8 mouse cellular contexts compared by ENCODE assay signal in the genomic region with DNA sequence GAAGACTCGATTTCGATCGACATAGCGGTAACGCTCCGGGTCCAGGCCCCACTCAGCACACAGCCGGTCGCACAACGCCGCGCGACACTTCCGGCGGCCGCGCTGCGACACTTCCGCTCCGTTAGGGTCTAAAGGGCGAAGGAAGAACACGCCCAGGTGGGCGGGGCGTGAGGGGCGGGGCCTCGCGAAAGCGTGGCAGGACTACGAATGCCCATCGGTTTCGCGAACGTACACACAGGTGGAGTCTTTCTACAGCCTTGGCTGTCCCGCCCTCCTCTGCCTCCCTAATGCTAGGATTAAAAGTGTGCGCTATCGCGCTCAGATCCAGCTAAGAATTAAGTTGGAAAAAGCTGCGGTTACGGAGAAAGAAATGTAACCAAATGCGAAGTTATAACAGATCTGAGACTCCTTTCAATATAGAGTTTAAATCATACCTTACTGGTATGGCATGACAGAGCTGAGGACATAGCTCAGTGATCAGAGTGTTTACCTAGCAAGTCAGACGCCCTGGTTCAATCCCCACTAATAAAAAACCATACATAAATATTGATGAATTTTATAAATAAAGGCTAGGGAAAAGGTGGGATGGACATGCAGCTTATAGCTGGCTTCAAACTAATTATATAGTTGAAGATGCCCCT. TPM values are rescaled to one million over a fixed set of nuclear protein-coding genes. Genes with fewer than 3 reads are reported as not detected.
DNase-seq lines count a peak whose midpoint lies in the region; ATAC-seq lines count a peak whose summit lies in the region.

Smu1 (minus strand) TSS at position 144 of the 641 bp plus-strand sequence.

- peak within 1 kb of the TSS; percentile 99 for H3K4me3 ChIP-seq in forebrain, embryonic 11.5 days (ENCODE audit: low read depth, low read length)
- peak within 1 kb of the TSS; percentile 93 for H3K4me3 ChIP-seq in heart, embryonic 16.5 days (ENCODE audit: low read length)
- H3K4me3 ChIP-seq in liver, embryonic 15.5 days (replicated peaks), result peak within 1 kb of the TSS; percentile 94
- H3K4me3 ChIP-seq in neural tube, embryonic 12.5 days, result peak within 1 kb of the TSS; percentile 82

- H3K9me3 ChIP-seq in forebrain, embryonic 11.5 days (ENCODE audit: control insufficient read depth, low read length), result no peaks in the 10 kb centered on the region
- H3K9me3 ChIP-seq in heart, embryonic 16.5 days (replicated peaks; ENCODE audit: control insufficient read depth, low read length), result no peaks in the 10 kb centered on the region
- H3K9me3 ChIP-seq in liver, embryonic 15.5 days (replicated peaks), result no peaks in the 10 kb centered on the region
- H3K9me3 ChIP-seq in neural tube, embryonic 12.5 days, result no peaks in the 10 kb centered on the region

- peak within 1 kb of the TSS; percentile 87 for H3K9ac ChIP-seq in forebrain, embryonic 11.5 days (ENCODE audit: low read length)
- peak within 1 kb of the TSS; percentile 89 for H3K9ac ChIP-seq in heart, embryonic 16.5 days (ENCODE audit: low read length)
- H3K9ac ChIP-seq in liver, embryonic 15.5 days, result peak within 1 kb of the TSS; percentile 81
- H3K9ac ChIP-seq in neural tube, embryonic 12.5 days, result peak within 1 kb of the TSS; percentile 86

- H3K36me3 ChIP-seq in forebrain, embryonic 11.5 days (ENCODE audit: control insufficient read depth, insufficient read depth, low read length), result peaks cover 5% of the 10 kb centered on the region; the same call in 1 of the 2 replicates
- H3K36me3 ChIP-seq in heart, embryonic 16.5 days (ENCODE audit: control insufficient read depth, insufficient read depth), result peaks cover 16% of the 10 kb centered on the region
- H3K36me3 ChIP-seq in liver, embryonic 15.5 days (replicated peaks), result peaks cover 31% of the 10 kb centered on the region
- H3K36me3 ChIP-seq in neural tube, embryonic 12.5 days, result peaks cover 26% of the 10 kb centered on the region

- no peaks in the 10 kb centered on the region for H3K4me1 ChIP-seq in forebrain, embryonic 11.5 days (replicated peaks; ENCODE audit: control insufficient read depth, insufficient read depth, low read length)
- H3K4me1 ChIP-seq in heart, embryonic 16.5 days (ENCODE audit: control insufficient read depth, insufficient read depth, low read length), result peaks cover 2% of the 10 kb centered on the region; the same call in 1 of the 2 replicates
- peaks cover 19% of the 10 kb centered on the region for H3K4me1 ChIP-seq in liver, embryonic 15.5 days (replicated peaks)
- peaks cover 2% of the 10 kb centered on the region; the same call in 1 of the 2 replicates for H3K4me1 ChIP-seq in neural tube, embryonic 12.5 days

- no peaks in the 10 kb centered on the region; the same call in 1 of the 2 replicates for H3K27me3 ChIP-seq in forebrain, embryonic 11.5 days (ENCODE audit: control insufficient read depth, insufficient read depth, low read length)
- H3K27me3 ChIP-seq in heart, embryonic 16.5 days (ENCODE audit: control insufficient read depth, insufficient read depth, low read length), result no peaks in the 10 kb centered on the region
- H3K27me3 ChIP-seq in liver, embryonic 15.5 days, result no peaks in the 10 kb centered on the region
- H3K27me3 ChIP-seq in neural tube, embryonic 12.5 days (replicated peaks), result no peaks in the 10 kb centered on the region; the same call in 1 of the 2 replicates

- ATAC-seq in forebrain, embryonic 11.5 days (replicated peaks; ENCODE audit: low FRiP score), result peak; percentile 99
- ATAC-seq in heart, embryonic 16.5 days (replicated peaks; ENCODE audit: extremely low read depth, insufficient read depth, low FRiP score), result peak; percentile 96
- peak; percentile 96 for ATAC-seq in liver, embryonic 15.5 days (ENCODE audit: insufficient read depth)
- peak; percentile 98 for ATAC-seq in neural tube, embryonic 12.5 days (ENCODE audit: low FRiP score, low read depth)

- peak within 1 kb of the TSS; percentile 70 for H3K4me2 ChIP-seq in forebrain, embryonic 11.5 days (ENCODE audit: low read depth, low read length, severe bottlenecking)
- H3K4me2 ChIP-seq in heart, embryonic 16.5 days (ENCODE audit: low read depth, low read length), result peak within 1 kb of the TSS; percentile 68
- peak within 1 kb of the TSS; percentile 80 for H3K4me2 ChIP-seq in liver, embryonic 15.5 days
- peak within 1 kb of the TSS; percentile 62 for H3K4me2 ChIP-seq in neural tube, embryonic 12.5 days (replicated peaks)

- 0% methylated on average over 40 of the region's 40 CpGs for WGBS in forebrain, embryonic 11.5 days
- under 1% methylated on average over 40 of the region's 40 CpGs for WGBS in heart, embryonic 16.5 days
- 1% methylated on average over 40 of the region's 40 CpGs for WGBS in liver, embryonic 15.5 days (ENCODE audit: insufficient replicate concordance)
- WGBS in neural tube, embryonic 12.5 days, result under 1% methylated on average over 40 of the region's 40 CpGs

- no peak within 1 kb of the TSS for H3K27ac ChIP-seq in forebrain, embryonic 11.5 days (ENCODE audit: low read depth, low read length)
- peak within 1 kb of the TSS; percentile 52; the same call in 1 of the 2 replicates for H3K27ac ChIP-seq in heart, embryonic 16.5 days (ENCODE audit: low read length)
- H3K27ac ChIP-seq in liver, embryonic 15.5 days (replicated peaks), result peak within 1 kb of the TSS; percentile 84
- H3K27ac ChIP-seq in neural tube, embryonic 12.5 days, result no peak within 1 kb of the TSS

- DNase-seq in CD8-positive naive resting alpha-beta T cell, adult 2 months (ENCODE audit: low read depth in 2 of 2, low spot score in 2 of 2), result peak; percentile 94 to 96
- DNase-seq in c-Kit-positive CD71-negative TER-119-negative erythroid progenitor cells, embryonic 14.5 days (ENCODE audit: low read depth), result peak; percentile 98
- peak; percentile 98 for DNase-seq in forebrain, embryonic 11.5 days (ENCODE audit: low spot score)
- DNase-seq in kidney, postnatal 36 days, result peak; percentile 97 to 99
- peak; percentile 93 for DNase-seq in telencephalon, adult 2 months (ENCODE audit: low read depth, low spot score)

RNA-seq across cellular contexts. Expression of gene Smu1, which starts in this region (rescaled TPM):
- polyA plus RNA-seq in forebrain, embryonic 11.5 days (2014; fragmentation: Nextera tagmentation; extraction: Ambion mirVana), result 185 and 191 TPM in 2 replicates
- polyA plus RNA-seq in heart, embryonic 16.5 days (2015; fragmentation: Nextera tagmentation; extraction: Ambion mirVana), result 101 and 102 TPM in 2 replicates
- polyA plus RNA-seq in liver, embryonic 15.5 days (2015; fragmentation: Nextera tagmentation; extraction: Ambion mirVana), result 71.6 and 75.5 TPM in 2 replicates
- polyA plus RNA-seq in neural tube, embryonic 12.5 days (2016; fragmentation: Nextera tagmentation; extraction: Ambion mirVana), result 141 and 145 TPM in 2 replicates

Comparison
In these comparisons a context has a peak if more than half of its experiments do, and no peak if none do; other contexts are left out.
1. H3K27ac ChIP-seq: peak in heart, embryonic 16.5 days (single experiment) and liver, embryonic 15.5 days (single experiment); none in forebrain, embryonic 11.5 days (single experiment) and neural tube, embryonic 12.5 days (single experiment).
2. Peak in every context shown above with its lines, with median percentiles within 50 percentile points of each other: DNase-seq, ATAC-seq, H3K4me2 ChIP-seq, H3K4me3 ChIP-seq and H3K9ac ChIP-seq.